Mouse (Mus musculus): ENCODE measurements around the gene Tmem8b. TPM values are rescaled to one million over a fixed set of nuclear protein-coding genes. Genes with fewer than 3 reads are reported as not detected.

Gene Tmem8b
- total RNA-seq, 2 experiments from 2014 or later = 4.7 to 5.0 TPM

GRCm38 (mm10) chr4:43713652-43714219, 45.0 kb downstream of the Tmem8b start:
- DNase-seq = no peak

GRCm38 (mm10) chr4:43720491-43721228, 51.9 kb downstream of the Tmem8b start:
- DNase-seq = no peak

DNA sequence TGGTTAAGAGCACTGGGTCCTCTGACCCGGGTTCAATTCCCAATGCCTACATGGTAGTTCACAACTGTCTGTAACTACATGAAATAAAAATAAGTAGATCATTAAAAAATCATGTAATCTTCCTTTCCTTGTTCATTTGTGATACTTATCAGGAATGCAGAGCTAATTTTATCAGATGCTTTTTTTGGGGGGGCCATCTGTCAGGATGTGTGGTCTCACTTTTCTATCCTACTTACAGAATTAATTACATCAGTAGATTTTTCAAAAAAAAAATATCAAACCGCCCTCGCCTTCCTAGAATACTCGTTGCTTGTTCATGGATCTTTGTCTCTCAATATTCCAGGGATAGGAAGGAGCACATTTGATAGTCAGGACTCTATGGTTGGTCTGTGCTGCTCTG, 53.4 kb downstream of the Tmem8b start:
- no peak for DNase-seq

DNA sequence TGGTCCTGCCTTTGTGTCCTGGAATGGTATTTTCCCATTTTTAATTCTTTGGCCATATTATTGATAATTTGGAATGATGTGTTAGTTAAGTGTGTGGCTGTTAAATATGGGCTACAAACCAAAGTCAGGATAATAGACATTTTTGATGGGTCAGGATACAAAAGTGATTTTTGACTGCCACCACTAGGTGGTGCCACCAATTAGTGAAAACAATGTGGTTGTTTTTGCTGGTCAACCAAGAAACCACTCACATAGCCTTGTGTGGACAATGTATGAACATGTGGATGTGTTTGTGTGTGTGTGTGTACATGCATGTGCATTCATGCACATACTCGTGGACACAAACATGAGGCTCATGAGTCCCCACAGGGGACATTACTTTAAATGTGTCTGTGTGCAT, 56.0 kb downstream of the Tmem8b start:
- DNase-seq = peak in 1 of 2 experiments; percentile 75

DNA sequence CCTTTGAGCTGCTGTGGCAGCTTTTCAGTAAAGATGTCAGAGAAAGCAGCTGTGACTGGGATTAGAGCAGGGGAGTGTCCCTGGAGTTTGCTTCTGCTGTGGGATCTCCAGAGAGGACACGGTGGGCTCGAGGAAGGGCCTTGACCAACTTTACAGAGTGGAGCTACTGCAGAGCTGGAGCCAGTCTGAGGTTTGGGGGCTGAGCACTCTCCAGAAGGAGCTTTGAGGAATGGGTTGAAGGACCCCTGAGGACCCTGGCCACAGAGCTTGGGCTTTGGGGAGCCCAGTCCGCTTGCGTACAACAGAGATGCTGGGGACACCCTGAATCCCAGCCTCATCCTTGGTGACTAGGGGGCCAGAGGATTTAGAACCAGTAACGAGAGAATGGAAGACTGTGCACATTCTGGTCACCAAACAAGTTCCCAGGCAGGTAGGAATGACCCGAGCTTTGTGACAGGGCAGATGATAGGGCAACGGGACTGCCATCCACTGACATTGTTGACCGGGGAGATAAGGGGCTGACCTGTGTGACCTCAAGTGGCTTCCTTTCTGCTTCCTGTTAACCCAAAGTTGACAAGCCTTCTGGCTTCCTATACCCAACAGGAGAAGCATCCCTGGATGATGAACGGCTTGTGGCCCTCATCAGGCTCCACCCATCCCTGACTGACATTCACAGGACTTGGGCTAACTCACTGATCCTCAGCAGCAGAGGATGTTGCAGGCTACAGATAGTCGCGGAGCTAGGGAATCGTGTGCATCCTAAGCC, 57.6 kb downstream of the Tmem8b start:
- DNase-seq = peak in 1 of 2 experiments; percentile 34

GRCm38 (mm10) chr4:43726995-43727394, 58.2 kb downstream of the Tmem8b start, which contains the start of gene Hrct1:
Gene Hrct1, plus strand, starts transcription at chr4:43727188.
- peak; percentile 60 to 73 for DNase-seq

- peak; percentile 19 to 42 for DNase-seq
These were observed 59.2 kb downstream of the Tmem8b start for GRCm38 (mm10) chr4:43727718-43728575.

DNA sequence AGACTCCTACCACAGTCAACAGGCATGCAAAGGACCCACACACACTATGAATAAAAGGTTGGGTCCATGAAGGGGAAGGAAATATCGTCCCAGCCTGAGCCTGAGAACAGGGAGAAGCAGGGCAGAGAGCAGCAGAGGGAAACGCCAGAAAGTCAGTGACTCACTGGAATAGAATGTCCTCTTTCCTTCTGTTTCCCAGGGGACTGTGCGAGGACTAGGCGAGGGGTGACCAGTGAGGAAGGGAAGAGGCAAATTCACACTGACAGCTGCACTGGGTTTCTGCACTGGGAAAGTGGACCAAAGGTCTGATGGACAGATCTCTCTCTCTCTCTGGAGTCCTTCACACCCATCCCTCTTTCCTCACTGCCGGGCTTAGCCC, 59.8 kb downstream of the Tmem8b start:
- DNase-seq = peak; percentile 62 to 75

GRCm38 (mm10) chr4:43729126-43729525, 60.4 kb downstream of the Tmem8b start:
- DNase-seq = no peak

DNA sequence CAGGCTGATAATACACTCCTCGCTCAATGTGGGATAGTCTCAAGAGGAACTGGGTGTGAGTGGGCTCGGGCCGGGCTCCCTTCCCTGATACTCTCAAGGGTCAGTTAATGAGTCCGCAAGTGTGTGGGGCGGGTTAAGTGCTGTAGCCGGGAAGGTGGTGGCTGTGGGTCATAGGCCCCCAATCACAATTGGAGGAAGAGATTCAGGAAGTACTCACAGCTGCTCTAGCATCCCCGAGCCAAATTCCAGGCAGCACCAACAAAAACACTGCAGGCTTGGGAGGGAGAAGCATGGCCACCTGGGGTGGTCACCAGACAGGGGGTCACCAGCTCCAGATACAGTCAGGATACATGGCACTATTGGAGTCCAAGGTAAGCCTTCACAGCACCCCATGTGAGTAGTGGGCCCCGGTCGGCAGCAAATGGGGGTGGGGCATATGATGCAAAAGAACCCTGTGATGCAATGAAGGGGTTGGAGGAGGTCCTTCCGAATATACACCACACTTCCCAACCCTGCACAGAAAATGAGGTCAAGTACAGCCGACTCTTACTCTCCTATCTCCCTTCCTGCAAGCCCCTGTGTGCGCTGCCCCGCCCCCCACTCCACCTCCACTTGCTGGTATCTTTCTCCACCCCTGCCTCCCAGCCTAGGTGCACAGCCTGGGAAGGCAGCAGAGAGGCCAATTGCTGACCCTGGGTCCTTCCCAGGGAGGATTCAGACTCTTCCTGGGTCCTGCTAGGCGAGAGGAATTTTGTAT, 61.2 kb downstream of the Tmem8b start, which contains the start of gene Spaar:
Gene Spaar, plus strand, starts transcription at position 241 of the 757 bp plus-strand sequence.
- DNase-seq = peak; percentile 32 to 52

- DNase-seq = no peak
These were observed 62.1 kb downstream of the Tmem8b start for GRCm38 (mm10) chr4:43730750-43731297.

- DNase-seq = no peak
These were observed 63.4 kb downstream of the Tmem8b start for GRCm38 (mm10) chr4:43732171-43732570.

DNA sequence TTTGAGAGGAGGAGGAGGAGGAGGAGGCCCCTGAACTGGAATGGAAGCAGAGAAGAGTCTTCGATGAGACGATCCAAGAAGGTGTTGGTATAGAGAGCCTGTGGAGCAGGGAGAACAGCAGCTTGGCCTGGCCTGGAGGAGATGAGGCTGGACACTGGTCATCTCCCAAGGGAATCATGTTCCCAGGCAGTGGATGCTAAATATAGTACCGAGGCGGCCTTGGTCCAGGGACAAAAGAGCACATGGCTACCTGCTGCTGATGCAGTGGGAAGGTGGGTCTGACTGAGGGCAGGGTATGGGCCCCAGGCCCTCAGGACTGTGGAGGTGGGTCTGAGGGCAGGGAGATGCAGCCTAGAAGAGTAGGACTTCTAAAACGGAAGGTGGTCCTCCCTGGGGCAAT, 64.4 kb downstream of the Tmem8b start:
- no peak for DNase-seq

- no peak for DNase-seq
These were observed 68.4 kb downstream of the Tmem8b start for GRCm38 (mm10) chr4:43737144-43737543.

DNA sequence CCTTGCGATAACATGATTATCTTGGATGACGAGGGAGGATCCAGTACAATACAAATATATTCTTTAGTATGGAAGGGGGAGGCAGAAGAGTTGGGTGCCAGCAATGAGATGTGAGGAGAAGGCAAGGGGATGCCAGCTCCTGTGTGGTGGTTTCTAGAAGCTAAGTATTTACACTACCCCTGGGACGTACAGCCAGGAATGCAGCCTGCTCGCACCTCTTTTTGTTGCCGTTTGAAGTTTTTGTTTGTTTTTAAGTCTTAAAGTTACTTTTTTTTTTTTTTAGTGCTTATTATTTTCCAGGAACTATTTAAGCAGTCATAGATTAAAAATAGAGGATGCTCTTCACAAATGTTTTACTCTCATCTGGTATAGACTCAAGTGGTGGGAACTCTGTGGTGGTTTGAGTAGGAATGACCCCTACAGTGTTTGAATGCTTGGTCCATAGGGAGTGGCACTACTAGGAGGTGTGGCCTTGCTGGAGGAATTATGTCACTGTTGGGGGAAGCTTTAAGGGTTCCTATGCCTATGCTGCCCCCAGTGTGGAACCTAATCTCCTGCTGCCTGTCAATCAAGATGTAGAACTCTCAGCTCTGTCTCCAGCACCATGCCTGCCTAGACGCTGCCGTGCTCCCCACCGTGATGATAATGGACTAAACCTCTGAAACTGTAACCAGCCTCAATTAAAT, 70.4 kb downstream of the Tmem8b start:
- DNase-seq = no peak

- no peak for DNase-seq
These were observed 72.8 kb downstream of the Tmem8b start for GRCm38 (mm10) chr4:43741526-43741925.
